Mouse (Mus musculus) adrenal gland, postnatal 0 days (tissue): ENCODE measurements around the gene AC131692.1. TPM values are rescaled to one million over a fixed set of nuclear protein-coding genes. Genes with fewer than 3 reads are reported as not detected.

Source experiments
- microRNA-seq: library from miRNA; unstranded; fragments of <30 nt; microRNA quantifications from one replicate; pipeline ENCODE4, GENCODE M21; 2016; ENCODE audit warnings: borderline replicate concordance; ENCODE audit not compliant: insufficient number of aligned reads
- polyA plus RNA-seq: library from polyadenylated mRNA; unstranded; fragments of >200 nt; fragmentation: Nextera tagmentation; extraction: Ambion mirVana; gene quantifications from 2 replicates; pipeline ENCODE4 v1.2.1, GENCODE M21; 2015

AC131692.1 gene
- polyA plus RNA-seq, 1 experiment from 2014 or later, result not detected

Small RNA genes within 50 kb of the gene (microRNA-seq; reads per million reads assigned to microRNA genes)
- 1.8 reads per million for gene Mir6988

Other genes with a start within 250 kb of the AC131692.1 start
- 19.3 and 42.3 TPM in 2 replicates for gene Frmd8, start 219.1 kb upstream of the AC131692.1 start, polyA plus RNA-seq
- gene Slc25a45, start 216.6 kb upstream of the AC131692.1 start, polyA plus RNA-seq, result 9.9 and 23.2 TPM in 2 replicates
- gene Tigd3, start 200.3 kb upstream of the AC131692.1 start, polyA plus RNA-seq, result 2.2 and 3.1 TPM in 2 replicates
- 52.8 and 74.8 TPM in 2 replicates for gene Dpf2, start 181.4 kb upstream of the AC131692.1 start, polyA plus RNA-seq
- gene Cdc42ep2, start 169.6 kb upstream of the AC131692.1 start, polyA plus RNA-seq, result 10.5 and 12.6 TPM in 2 replicates
- 19.6 and 27.3 TPM in 2 replicates for gene Pola2, start 130.2 kb upstream of the AC131692.1 start, polyA plus RNA-seq
- gene Slc22a20, start 108.3 kb upstream of the AC131692.1 start, polyA plus RNA-seq, result not detected in 2 replicates
- gene Capn1, start 78.5 kb upstream of the AC131692.1 start, polyA plus RNA-seq, result 13.9 and 14.2 TPM in 2 replicates
- gene Syvn1, start 47.8 kb upstream of the AC131692.1 start, polyA plus RNA-seq, result 20.3 and 29.1 TPM in 2 replicates
- gene Mrpl49, start 36.6 kb upstream of the AC131692.1 start, polyA plus RNA-seq, result 47.4 and 63.4 TPM in 2 replicates
- gene Fau, start 36.6 kb upstream of the AC131692.1 start, polyA plus RNA-seq, result 839 and 888 TPM in 2 replicates
- 35.7 and 47.8 TPM in 2 replicates for gene Znhit2, start 33.2 kb upstream of the AC131692.1 start, polyA plus RNA-seq
- gene Tm7sf2, start 26.0 kb upstream of the AC131692.1 start, polyA plus RNA-seq, result 14.7 and 17.7 TPM in 2 replicates
- gene Vps51, start 17.2 kb upstream of the AC131692.1 start, polyA plus RNA-seq, result 44.2 and 52.3 TPM in 2 replicates
- not detected in 2 replicates for gene Tmem262, start 14.4 kb upstream of the AC131692.1 start, polyA plus RNA-seq
- 0.28 and 0.91 TPM in 2 replicates for gene Gm28374, start 12.2 kb upstream of the AC131692.1 start, polyA plus RNA-seq
- gene Zfpl1, start 9.5 kb upstream of the AC131692.1 start, polyA plus RNA-seq, result 47.0 and 62.8 TPM in 2 replicates
- 8.0 and 9.5 TPM in 2 replicates for gene Cdca5, start 9.4 kb upstream of the AC131692.1 start, polyA plus RNA-seq
- gene Naaladl1, start 11.4 kb downstream of the AC131692.1 start, polyA plus RNA-seq, result 0.28 and 0.61 TPM in 2 replicates
- gene Sac3d1, start 24.2 kb downstream of the AC131692.1 start, polyA plus RNA-seq, result 28.5 and 29.2 TPM in 2 replicates
- 21.4 and 22.6 TPM in 2 replicates for gene Snx15, start 33.9 kb downstream of the AC131692.1 start, polyA plus RNA-seq
- 0.47 and 0.60 TPM in 2 replicates for gene Batf2, start 46.6 kb downstream of the AC131692.1 start, polyA plus RNA-seq
- 101 and 106 TPM in 2 replicates for gene Arl2, start 47.1 kb downstream of the AC131692.1 start, polyA plus RNA-seq
- gene Majin, start 90.0 kb downstream of the AC131692.1 start, polyA plus RNA-seq, result 0.46 and 0.73 TPM in 2 replicates
- 148 and 158 TPM in 2 replicates for gene Gpha2, start 132.0 kb downstream of the AC131692.1 start, polyA plus RNA-seq
- 41.5 and 44.1 TPM in 2 replicates for gene Ppp2r5b, start 141.5 kb downstream of the AC131692.1 start, polyA plus RNA-seq
- gene Atg2a, start 147.2 kb downstream of the AC131692.1 start, polyA plus RNA-seq, result 5.9 and 10.4 TPM in 2 replicates
- gene Ehd1, start 182.3 kb downstream of the AC131692.1 start, polyA plus RNA-seq, result 54.1 and 63.1 TPM in 2 replicates
- gene Cdc42bpg, start 212.0 kb downstream of the AC131692.1 start, polyA plus RNA-seq, result 0.41 and 0.68 TPM in 2 replicates
- 30.4 and 42.3 TPM in 2 replicates for gene Men1, start 240.6 kb downstream of the AC131692.1 start, polyA plus RNA-seq
- 9.9 and 12.8 TPM in 2 replicates for gene Map4k2, start 246.7 kb downstream of the AC131692.1 start, polyA plus RNA-seq